Mouse (Mus musculus): ENCODE measurements around the gene Zbtb48.
A peak's percentile ranks its signal among the peaks of the same experiment; 100 is the strongest.

Zbtb48 gene

GRCm38 (mm10) chr4:151972221-151972967, 55.1 kb downstream of the Zbtb48 start:
- ATAC-seq (ENCODE audit: low TSS enrichment), result 0 out of 2 replicates have a peak, but pooled peaks have one; percentile 32
